Mouse (Mus musculus) bone marrow, adult 2 months (tissue): Measurements from ENCODE around the gene Thsd7a.

Source experiments
- CTCF ChIP-seq: fragments of 200-500 bp; IDR thresholded peaks from 2 replicates; pipeline ENCODE4 v1.5.1; 2011; ENCODE audit warnings: low read length, control low read depth; ENCODE audit not compliant: control insufficient read depth, insufficient read depth
- POLR2A ChIP-seq: fragments of 200-500 bp; IDR thresholded peaks from 2 replicates; pipeline ENCODE4 v1.6.1; 2011; ENCODE audit warnings: low read depth, mild to moderate bottlenecking, control low read depth, low read length, borderline replicate concordance; ENCODE audit not compliant: control insufficient read depth

- TF ChIP-seq POLR2A (no peak), CTCF (no peak)
These were observed 35.9 kb upstream of the Thsd7a start for GRCm38 (mm10) chr6:12784918-12785618.
